Mouse (Mus musculus) hindbrain, embryonic 11.5 days (tissue): ENCODE results near the gene Gpr83. TPM values are rescaled to one million over a fixed set of nuclear protein-coding genes. Genes with fewer than 3 reads are reported as not detected.

Source experiments
- ATAC-seq: fragments of 200-750 bp; cut with Nextera tagmentation; 2 replicates; pipeline ENCODE4 v1.8.0; 2017; ENCODE audit warnings: mild to moderate bottlenecking, moderate TSS enrichment, moderate library complexity; ENCODE audit not compliant: low FRiP score
- DNase-seq: peaks from one replicate; pipeline ENCODE4 v3.0.0-alpha.2; 2015; ENCODE audit warnings: low spot score
- H3K27ac ChIP-seq: fragments of 300-500 bp; sonication (generic); 2 replicates; pipeline ENCODE4 v1.5.1; 2014; ENCODE audit warnings: mild to moderate bottlenecking, low read depth, low read length
- H3K27me3 ChIP-seq: fragments of 300-500 bp; sonication (generic); 2 replicates; pipeline ENCODE4 v1.6.1; 2014; ENCODE audit warnings: mild to moderate bottlenecking, low read length, moderate library complexity, mixed read lengths; ENCODE audit not compliant: control insufficient read depth, insufficient read depth
- H3K36me3 ChIP-seq: fragments of 300-500 bp; sonication (generic); 2 replicates; pipeline ENCODE4 v1.6.1; 2014; ENCODE audit warnings: mild to moderate bottlenecking, low read length, moderate library complexity, mixed read lengths; ENCODE audit not compliant: control insufficient read depth, insufficient read depth
- H3K4me1 ChIP-seq: fragments of 300-500 bp; sonication (generic); replicated peaks from 2 replicates; pipeline ENCODE4 v1.6.1; 2014; ENCODE audit warnings: low read length, mixed read lengths; ENCODE audit not compliant: control insufficient read depth, insufficient read depth
- H3K4me2 ChIP-seq: fragments of 300-500 bp; sonication (generic); replicated peaks from 2 replicates; pipeline ENCODE4 v1.6.1; 2014; ENCODE audit warnings: mild to moderate bottlenecking, low read depth, low read length
- H3K4me3 ChIP-seq: fragments of 300-500 bp; sonication (generic); 2 replicates; pipeline ENCODE4 v1.5.1; 2014; ENCODE audit warnings: low read depth, low read length
- H3K9ac ChIP-seq: fragments of 300-500 bp; sonication (generic); 2 replicates; pipeline ENCODE4 v1.6.1; 2014; ENCODE audit warnings: low read depth, low read length
- H3K9me3 ChIP-seq: fragments of 300-500 bp; sonication (generic); 2 replicates; pipeline ENCODE4 v1.6.1; 2016; ENCODE audit warnings: low read length; ENCODE audit not compliant: control insufficient read depth
- WGBS: fragments of 180-500 bp; shearing (Covaris S2); extraction: QIAGEN DNeasy Blood & Tissue Kit; methylation state at CpG from one replicate; pipeline ENCODE4 v1.1.7; 2014; 5-methylcytosine and 5-hydroxymethylcytosine counted together
- polyA plus RNA-seq: library from polyadenylated mRNA; unstranded; fragments of >200 nt; fragmentation: Nextera tagmentation; extraction: Ambion mirVana; gene quantifications from 2 replicates; pipeline ENCODE4 v1.2.1, GENCODE M21; 2014

The Gpr83 gene
- polyA plus RNA-seq, 1 experiment from 2014 or later = 1.8 TPM

DNA sequence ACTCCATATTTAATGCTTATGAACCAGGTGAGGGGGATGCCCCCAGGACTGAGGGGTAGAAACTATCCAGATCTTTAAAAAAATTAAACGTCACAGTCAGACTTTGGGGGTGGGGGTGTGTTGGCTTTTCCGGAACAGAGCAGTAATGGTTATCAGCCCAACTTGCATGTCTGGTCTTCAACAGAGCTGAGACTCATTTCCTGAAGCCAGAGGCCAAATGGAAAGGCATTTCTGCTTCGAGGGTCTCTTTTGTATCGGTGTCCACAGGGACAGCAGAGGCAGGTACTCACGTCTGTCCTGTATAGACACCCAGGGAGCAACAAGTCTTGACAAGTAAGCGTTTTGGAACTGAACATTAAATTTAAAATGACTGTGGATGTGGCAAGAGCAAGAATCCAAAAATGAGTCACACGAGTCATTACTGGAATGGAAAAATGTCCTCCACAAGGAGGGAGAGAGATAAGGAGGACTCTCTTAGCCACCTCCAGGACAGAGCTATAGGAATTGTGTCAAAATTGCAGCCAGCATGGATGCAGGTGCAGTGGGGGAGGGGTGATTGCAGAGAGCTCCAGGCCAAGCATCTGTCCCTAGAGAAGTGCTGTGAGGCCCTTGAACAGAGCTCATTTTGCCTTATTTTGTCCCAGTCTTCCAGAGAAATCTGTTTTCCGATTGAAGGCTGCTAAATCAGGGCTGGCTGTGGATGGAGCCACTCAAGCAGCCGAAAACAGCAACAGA is 44.9 kb downstream of the Gpr83 start:
- no peaks in the 10 kb centered on the region; the same call in 1 of the 2 replicates for H3K4me1 ChIP-seq
- no peaks in the 10 kb centered on the region for H3K27me3 ChIP-seq
- no peak overlapping the region for H3K4me3 ChIP-seq
- no peak overlapping the region for H3K27ac ChIP-seq
- no peaks in the 10 kb centered on the region for H3K9me3 ChIP-seq
- no peaks in the 10 kb centered on the region for H3K36me3 ChIP-seq
- DNase-seq = peak; percentile 24
- H3K9ac ChIP-seq = no peak overlapping the region
- 54% methylated on average over 9 of the region's 9 CpGs for WGBS
- H3K4me2 ChIP-seq = no peak overlapping the region
- no peak for ATAC-seq

DNA sequence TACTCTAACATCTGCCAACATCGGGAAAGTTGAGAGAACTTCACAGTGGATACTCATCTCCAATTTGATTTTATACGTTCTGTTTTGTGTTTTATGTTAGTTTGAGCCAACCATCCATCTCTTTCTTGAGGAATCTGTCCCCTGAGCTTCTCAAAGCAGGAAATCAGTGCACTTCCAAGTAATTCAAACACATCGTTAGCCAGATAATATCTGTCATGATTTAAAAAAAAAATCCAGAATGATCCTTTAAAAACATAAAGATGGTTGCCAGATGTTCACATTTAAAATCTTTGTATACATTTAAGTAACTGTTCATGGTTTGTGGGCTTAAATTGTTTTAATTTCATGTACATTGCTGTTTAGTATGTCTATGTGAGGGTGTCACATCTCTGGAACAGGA is 45.9 kb downstream of the Gpr83 start:
- Histone ChIP-seq H3K9ac (no peak overlapping the region), H3K9me3 (no peaks in the 10 kb centered on the region), H3K4me1 (no peaks in the 10 kb centered on the region; the same call in 1 of the 2 replicates), H3K27ac (no peak overlapping the region), H3K4me3 (no peak overlapping the region), H3K36me3 (no peaks in the 10 kb centered on the region), H3K4me2 (no peak overlapping the region), H3K27me3 (no peaks in the 10 kb centered on the region)
- ATAC-seq = no peak
- WGBS = 81% methylated on average over 3 of the region's 3 CpGs
- DNase-seq = no peak

DNA sequence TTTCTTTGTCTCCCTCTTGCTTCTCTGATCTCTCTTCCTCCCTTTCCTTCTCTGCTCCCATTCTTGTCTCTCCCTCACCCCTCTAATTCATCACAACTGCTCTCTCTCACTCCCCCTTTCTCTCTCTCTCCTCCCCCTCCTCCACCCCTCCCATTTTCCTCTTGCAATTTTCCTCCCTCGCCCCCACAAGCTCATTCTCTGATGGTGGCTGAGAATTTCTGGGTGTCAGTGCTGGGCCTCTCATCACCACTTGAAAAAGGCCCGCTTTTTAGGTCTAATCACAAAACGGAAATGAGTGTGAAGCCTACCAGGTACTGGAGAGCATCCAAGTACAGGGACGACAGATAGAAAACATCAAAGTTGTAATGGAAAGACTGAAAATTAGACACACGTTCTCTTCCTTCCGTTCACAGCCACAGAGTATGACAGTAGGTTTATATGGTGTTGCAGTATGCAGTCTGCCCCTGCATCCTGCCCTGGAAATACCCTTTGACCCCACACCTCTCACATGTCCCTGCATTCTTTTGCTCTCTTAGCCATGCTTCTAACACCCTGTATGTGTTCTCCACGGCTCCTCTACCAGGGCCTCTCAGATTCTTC is 47.9 kb downstream of the Gpr83 start:
- WGBS = 77% methylated on average over 7 of the region's 7 CpGs

GRCm38 (mm10) chr9:14909981-14910380 is 50.0 kb downstream of the Gpr83 start:
- no peaks in the 10 kb centered on the region; the same call in 1 of the 2 replicates for H3K4me1 ChIP-seq
- no peaks in the 10 kb centered on the region for H3K36me3 ChIP-seq
- H3K27me3 ChIP-seq = no peaks in the 10 kb centered on the region
- DNase-seq (no peak), ATAC-seq (peak; percentile 53)
- H3K4me3 ChIP-seq = no peak overlapping the region
- no peaks in the 10 kb centered on the region for H3K9me3 ChIP-seq
- H3K9ac ChIP-seq = no peak overlapping the region
- no peak overlapping the region for H3K4me2 ChIP-seq
- H3K27ac ChIP-seq = no peak overlapping the region
- WGBS = 17% methylated on average over 5 of the region's 5 CpGs

More for the DNA sequence above, 47.9 kb downstream of the Gpr83 start:
- H3K9ac ChIP-seq = no peak overlapping the region
- H3K27ac ChIP-seq = no peak overlapping the region
- no peaks in the 10 kb centered on the region for H3K9me3 ChIP-seq
- H3K4me2 ChIP-seq = no peak overlapping the region
- H3K27me3 ChIP-seq = no peaks in the 10 kb centered on the region
- DNase-seq = no peak
- ATAC-seq = no peak
- no peak overlapping the region for H3K4me3 ChIP-seq
- no peaks in the 10 kb centered on the region; the same call in 1 of the 2 replicates for H3K4me1 ChIP-seq
- H3K36me3 ChIP-seq = no peaks in the 10 kb centered on the region

GRCm38 (mm10) chr9:14912037-14912436 is 52.0 kb downstream of the Gpr83 start:
- H3K4me2 ChIP-seq = no peak overlapping the region
- no peak overlapping the region for H3K9ac ChIP-seq
- no peaks in the 10 kb centered on the region for H3K4me1 ChIP-seq
- whole genome bisulfite sequencing = 83% methylated on average over 2 of the region's 2 CpGs
- no peak for ATAC-seq
- no peaks in the 10 kb centered on the region for H3K36me3 ChIP-seq
- no peaks in the 10 kb centered on the region for H3K27me3 ChIP-seq
- no peak overlapping the region for H3K27ac ChIP-seq
- H3K9me3 ChIP-seq = no peaks in the 10 kb centered on the region
- no peak overlapping the region for H3K4me3 ChIP-seq
- DNase-seq = no peak

GRCm38 (mm10) chr9:14917661-14918060 is 57.7 kb downstream of the Gpr83 start:
- no peak for DNase-seq
- Histone ChIP-seq H3K4me1 (no peaks in the 10 kb centered on the region), H3K9me3 (no peaks in the 10 kb centered on the region), H3K4me3 (no peak overlapping the region), H3K36me3 (no peaks in the 10 kb centered on the region), H3K27me3 (no peaks in the 10 kb centered on the region), H3K9ac (no peak overlapping the region), H3K4me2 (no peak overlapping the region), H3K27ac (no peak overlapping the region)
- no peak for ATAC-seq
- 88% methylated on average over 2 of the region's 2 CpGs for WGBS

DNA sequence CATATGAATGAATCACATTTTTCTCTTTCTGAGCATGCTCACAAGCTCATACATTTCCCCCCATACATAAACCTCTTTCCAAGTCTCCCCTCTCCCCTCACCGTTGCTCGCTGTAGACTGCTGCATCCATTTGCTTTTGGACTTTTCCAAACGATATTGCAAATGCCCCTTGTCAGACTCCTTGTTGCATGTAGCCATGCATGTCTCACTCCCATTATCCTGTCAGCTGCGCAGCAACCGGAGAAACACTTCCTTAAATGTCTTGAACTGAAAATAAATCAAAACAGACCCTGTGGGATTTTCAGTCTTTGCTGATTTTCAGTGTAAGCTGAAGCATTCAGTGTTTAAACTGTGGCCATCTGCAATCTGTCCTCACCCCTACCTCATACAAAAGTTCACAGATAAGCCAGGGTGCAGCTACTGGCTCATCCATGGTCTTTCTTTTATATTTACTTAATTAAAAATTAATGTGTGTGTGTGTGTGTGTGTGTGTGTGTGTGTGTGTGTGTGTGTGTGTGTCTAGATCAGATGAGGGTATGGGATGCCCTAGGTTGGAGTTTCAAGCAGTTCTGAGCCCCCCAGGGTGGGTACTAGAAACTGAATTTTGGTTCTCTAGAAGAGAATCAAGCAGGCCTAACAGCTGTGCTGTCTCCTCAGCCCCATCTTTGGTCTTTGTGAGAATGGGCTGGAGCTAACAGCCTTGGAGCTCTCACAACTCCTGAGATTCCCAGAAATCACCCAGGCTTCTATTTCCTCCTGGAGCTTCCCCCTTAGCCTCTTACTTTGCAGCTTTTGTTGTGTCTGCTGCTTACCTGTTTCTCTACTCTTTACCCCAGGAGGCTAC is 59.0 kb downstream of the Gpr83 start:
- no peak overlapping the region for H3K4me3 ChIP-seq
- H3K27me3 ChIP-seq = no peaks in the 10 kb centered on the region
- ATAC-seq (no peak), DNase-seq (no peak)
- no peaks in the 10 kb centered on the region for H3K9me3 ChIP-seq
- no peaks in the 10 kb centered on the region for H3K36me3 ChIP-seq
- H3K4me1 ChIP-seq = no peaks in the 10 kb centered on the region
- 76% methylated on average over 5 of the region's 5 CpGs for WGBS
- no peak overlapping the region for H3K9ac ChIP-seq
- H3K4me2 ChIP-seq = no peak overlapping the region
- H3K27ac ChIP-seq = no peak overlapping the region
